Mouse (Mus musculus) intestine, embryonic 14.5 days (tissue): ENCODE results near the gene Fam71e1. TPM values are rescaled to one million over a fixed set of nuclear protein-coding genes. Genes with fewer than 3 reads are reported as not detected.

Source experiments
- ATAC-seq: fragments of 200-750 bp; cut with Nextera tagmentation; replicated peaks from 2 replicates; pipeline ENCODE4 v1.8.0; 2017; ENCODE audit warnings: low read depth, moderate number of reproducible peaks, moderate TSS enrichment, moderate library complexity; ENCODE audit not compliant: low FRiP score, low TSS enrichment
- DNase-seq: peaks from one replicate; pipeline ENCODE4 v3.0.0-alpha.2; 2018; ENCODE audit warnings: low spot score
- H3K27ac ChIP-seq: fragments of 300-500 bp; sonication (generic); 2 replicates; pipeline ENCODE4 v1.5.1; 2014; ENCODE audit warnings: low read depth, mild to moderate bottlenecking, control low read depth
- H3K27me3 ChIP-seq: fragments of 300-500 bp; sonication (generic); replicated peaks from 2 replicates; pipeline ENCODE4 v1.6.1; 2014; ENCODE audit warnings: low read length, control low read depth; ENCODE audit not compliant: control insufficient read depth, insufficient read depth
- H3K36me3 ChIP-seq: fragments of 300-500 bp; sonication (generic); 2 replicates; pipeline ENCODE4 v1.6.1; 2014; ENCODE audit warnings: low read length, control low read depth; ENCODE audit not compliant: control insufficient read depth, insufficient read depth
- H3K4me1 ChIP-seq: fragments of 300-500 bp; sonication (generic); replicated peaks from 2 replicates; pipeline ENCODE4 v1.6.1; 2014; ENCODE audit warnings: low read length, control low read depth, mixed read lengths; ENCODE audit not compliant: control insufficient read depth, insufficient read depth
- H3K4me2 ChIP-seq: fragments of 300-500 bp; sonication (generic); 2 replicates; pipeline ENCODE4 v1.6.1; 2014; ENCODE audit warnings: low read length
- H3K4me3 ChIP-seq: fragments of 300-500 bp; sonication (generic); 2 replicates; pipeline ENCODE4 v1.5.1; 2014; ENCODE audit warnings: low read depth, low read length, control low read depth, mixed read lengths
- H3K9ac ChIP-seq: fragments of 300-500 bp; sonication (generic); 2 replicates; pipeline ENCODE4 v1.6.1; 2014; ENCODE audit warnings: mild to moderate bottlenecking, low read length
- H3K9me3 ChIP-seq: fragments of 300-500 bp; sonication (generic); 2 replicates; pipeline ENCODE4 v1.6.1; 2016; ENCODE audit warnings: low read length, control low read depth; ENCODE audit not compliant: control insufficient read depth
- WGBS: fragments of 180-500 bp; shearing (Covaris S2); extraction: QIAGEN DNeasy Blood & Tissue Kit; methylation state at CpG from one replicate; pipeline ENCODE4 v1.1.7; 2014; 5-methylcytosine and 5-hydroxymethylcytosine counted together
- polyA plus RNA-seq: library from polyadenylated mRNA; unstranded; fragments of >200 nt; fragmentation: Nextera tagmentation; extraction: Ambion mirVana; gene quantifications from 2 replicates; pipeline ENCODE4 v1.2.1, GENCODE M21; 2014

The Fam71e1 gene
- polyA plus RNA-seq, 1 experiment from 2014 or later = 11.5 TPM

GRCm38 (mm10) chr7:44463056-44463425, 33.3 kb upstream of the Fam71e1 start:
- Histone ChIP-seq H3K27me3 (peaks cover 57% of the 10 kb centered on the region), H3K9ac (no peak overlapping the region), H3K4me3 (0 out of 2 replicates have a peak overlapping the region, but pooled peaks have one; percentile 23), H3K4me2 (peak overlapping the region; percentile 44; the same call in 1 of the 2 replicates), H3K4me1 (0 out of 2 replicates have a peak, but pooled peaks cover 4% of the 10 kb centered on the region), H3K9me3 (no peaks in the 10 kb centered on the region), H3K27ac (no peak overlapping the region), H3K36me3 (no peaks in the 10 kb centered on the region)
- ATAC-seq = no peak
- no peak for DNase-seq
- WGBS = 25% methylated on average over 8 of the region's 8 CpGs

DNA sequence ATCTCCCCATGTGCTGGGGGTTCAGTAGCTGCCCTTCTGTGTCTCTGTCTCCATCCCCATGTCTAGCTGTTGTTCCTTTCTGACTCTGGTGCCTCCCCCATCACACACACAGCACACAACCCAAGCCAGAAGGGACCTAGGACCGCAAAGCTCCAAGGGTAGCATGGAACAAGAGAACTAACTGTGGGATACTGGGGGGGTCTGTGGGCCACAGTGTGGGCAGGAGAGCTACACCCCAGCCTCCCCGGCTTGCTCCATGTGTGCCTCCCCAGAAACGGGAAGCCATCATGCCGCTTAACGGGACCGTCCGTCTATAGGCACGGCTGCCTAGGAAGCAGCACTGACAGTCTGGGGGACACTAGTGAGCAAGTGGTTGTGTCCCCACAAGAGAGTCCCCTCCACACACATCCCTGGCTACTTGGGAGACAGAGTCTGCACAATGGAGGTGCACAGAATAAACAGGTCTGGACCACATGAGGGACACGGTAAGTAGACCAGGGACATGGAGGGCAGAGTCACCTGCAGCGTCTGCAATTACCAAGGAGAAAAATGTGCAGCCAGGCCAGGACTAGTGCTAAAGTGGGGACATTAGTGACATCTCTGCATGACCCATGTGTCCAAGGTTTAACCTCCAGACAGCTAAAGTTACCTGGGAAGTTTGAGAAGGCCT, 32.7 kb upstream of the Fam71e1 start:
- Histone ChIP-seq H3K9me3 (no peaks in the 10 kb centered on the region), H3K4me3 (no peak overlapping the region), H3K9ac (no peak overlapping the region), H3K4me1 (peaks cover 8% of the 10 kb centered on the region), H3K27ac (no peak overlapping the region), H3K36me3 (no peaks in the 10 kb centered on the region), H3K4me2 (no peak overlapping the region), H3K27me3 (peaks cover 57% of the 10 kb centered on the region)
- ATAC-seq (no peak), DNase-seq (no peak)
- WGBS = 82% methylated on average over 10 of the region's 10 CpGs

DNA sequence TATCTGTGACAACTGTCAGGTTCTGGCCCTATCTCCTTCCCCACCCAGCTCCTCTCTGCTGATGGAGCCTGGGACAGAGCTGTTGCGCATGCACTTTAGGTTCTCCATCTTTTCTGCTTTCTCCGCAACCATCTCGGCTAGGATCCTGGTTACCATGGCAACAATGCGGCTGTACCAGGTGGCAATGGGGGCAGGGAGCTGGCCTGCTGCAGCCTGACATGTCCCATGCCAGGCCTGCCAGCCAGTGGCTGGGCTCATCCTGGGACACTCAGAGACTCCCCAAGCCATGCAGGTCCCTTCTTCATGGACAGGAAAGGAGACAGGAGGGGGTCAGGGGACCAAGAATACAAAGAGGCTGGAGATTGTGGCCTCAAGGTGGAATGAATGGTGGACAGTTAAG, 31.9 kb upstream of the Fam71e1 start:
- ATAC-seq = no peak
- Histone ChIP-seq H3K4me1 (peaks cover 11% of the 10 kb centered on the region), H3K36me3 (no peaks in the 10 kb centered on the region), H3K27me3 (peaks cover 52% of the 10 kb centered on the region), H3K9ac (no peak overlapping the region), H3K27ac (no peak overlapping the region), H3K4me2 (no peak overlapping the region), H3K9me3 (no peaks in the 10 kb centered on the region), H3K4me3 (no peak overlapping the region)
- WGBS = 26% methylated on average over 4 of the region's 4 CpGs
- no peak for DNase-seq

DNA sequence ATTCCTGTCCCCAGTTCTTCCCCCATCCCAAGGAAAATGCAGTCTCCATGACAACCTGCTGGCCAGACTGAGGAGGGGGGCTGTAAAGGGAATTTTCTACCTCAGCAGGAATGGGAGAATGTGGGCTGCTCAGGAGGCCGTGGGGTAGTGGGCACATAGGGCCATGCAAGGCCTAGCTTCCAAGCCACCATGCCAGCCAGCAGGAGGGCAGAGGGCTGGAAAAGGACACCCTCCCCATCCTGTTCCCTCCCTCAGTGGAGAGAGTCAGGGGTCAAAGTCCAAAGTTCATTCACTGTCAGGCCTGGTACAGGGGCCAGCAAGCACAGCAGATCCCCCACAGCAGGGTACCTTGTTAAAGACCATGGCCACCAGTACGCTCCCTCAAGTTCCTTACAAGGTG, 31.3 kb upstream of the Fam71e1 start, which contains the start of gene Aspdh:
TSS of gene Aspdh (plus strand) at position 281 of the 400 bp plus-strand sequence.
- Histone ChIP-seq H3K27me3 (peaks cover 47% of the 10 kb centered on the region), H3K27ac (no peak within 1 kb of the TSS), H3K4me2 (no peak within 1 kb of the TSS), H3K4me3 (no peak within 1 kb of the TSS), H3K4me1 (peaks cover 11% of the 10 kb centered on the region), H3K36me3 (no peaks in the 10 kb centered on the region), H3K9me3 (no peaks in the 10 kb centered on the region), H3K9ac (no peak within 1 kb of the TSS)
- ATAC-seq (no peak), DNase-seq (no peak)
- 66% methylated on average over 2 of the region's 2 CpGs for whole genome bisulfite sequencing

DNA sequence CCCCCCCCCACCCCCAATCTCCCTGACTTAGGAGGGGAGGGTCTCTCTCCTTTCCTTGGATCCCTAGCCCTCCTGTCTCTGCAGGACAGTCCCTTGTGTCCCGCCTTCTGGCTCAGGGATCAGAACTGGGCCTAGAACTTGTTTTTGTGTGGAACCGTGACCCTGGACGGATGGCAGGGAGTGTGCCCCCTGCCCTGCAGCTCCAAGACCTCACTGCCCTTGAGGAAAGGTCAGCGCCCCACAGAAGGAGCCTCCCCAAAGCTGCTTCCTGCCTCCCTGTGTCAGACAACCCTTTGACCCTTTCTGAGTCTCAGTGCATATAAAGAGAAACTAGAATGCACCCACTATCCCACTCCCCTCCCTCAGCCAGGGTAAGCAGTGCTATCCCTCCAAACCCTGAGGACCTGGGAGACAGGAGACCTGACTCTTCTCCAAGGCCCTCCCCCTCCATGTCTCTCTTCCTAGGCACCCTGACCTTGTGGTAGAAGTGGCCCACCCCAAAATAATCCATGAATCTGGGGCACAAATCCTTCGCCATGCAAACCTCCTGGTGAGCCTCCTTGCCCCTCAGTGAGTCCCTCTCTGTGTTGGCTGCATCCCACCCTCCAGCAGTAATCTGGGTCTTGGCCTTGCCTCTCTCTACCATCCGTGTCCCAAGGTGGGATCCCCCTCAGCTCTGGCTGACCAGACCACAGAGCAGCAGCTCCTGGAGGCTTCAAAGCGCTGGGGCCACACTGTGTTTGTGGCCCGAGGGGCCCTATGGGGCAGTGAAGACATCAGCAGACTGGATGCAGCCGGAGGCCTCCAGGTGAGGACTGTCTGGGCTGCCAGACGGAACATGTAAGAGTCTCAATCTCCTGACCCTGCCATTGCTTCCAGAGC, 30.1 kb upstream of the Fam71e1 start:
- DNase-seq (no peak), ATAC-seq (no peak)

DNA sequence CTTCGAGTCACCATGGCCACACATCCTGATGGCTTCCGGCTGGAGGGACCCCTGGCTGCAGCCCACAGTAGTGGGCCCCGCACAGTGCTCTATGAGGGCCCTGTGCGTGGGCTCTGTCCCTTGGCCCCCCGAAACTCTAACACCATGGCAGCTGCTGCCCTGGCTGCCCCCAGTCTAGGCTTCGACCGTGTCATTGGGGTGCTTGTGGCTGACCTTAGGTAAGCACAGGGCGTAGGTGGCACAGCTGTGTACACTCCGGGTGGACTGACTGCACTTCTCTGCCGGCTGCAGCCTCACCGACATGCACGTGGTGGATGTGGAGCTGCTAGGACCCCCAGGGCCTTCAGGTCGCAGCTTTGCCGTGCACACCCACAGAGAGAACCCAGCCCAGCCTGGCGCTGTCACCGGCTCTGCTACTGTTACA, 29.5 kb upstream of the Fam71e1 start:
- no peak overlapping the region for H3K4me3 ChIP-seq
- H3K4me2 ChIP-seq = no peak overlapping the region
- DNase-seq (no peak), ATAC-seq (no peak)
- peaks cover 11% of the 10 kb centered on the region for H3K4me1 ChIP-seq
- H3K36me3 ChIP-seq = no peaks in the 10 kb centered on the region
- H3K9me3 ChIP-seq = no peaks in the 10 kb centered on the region
- H3K27ac ChIP-seq = no peak overlapping the region
- 90% methylated on average over 16 of the region's 16 CpGs for WGBS
- no peak overlapping the region for H3K9ac ChIP-seq
- H3K27me3 ChIP-seq = peaks cover 29% of the 10 kb centered on the region

More for the DNA sequence above, 30.1 kb upstream of the Fam71e1 start:
- H3K27me3 ChIP-seq = peaks cover 35% of the 10 kb centered on the region
- 75% methylated on average over 10 of the region's 10 CpGs for WGBS
- H3K4me1 ChIP-seq = peaks cover 11% of the 10 kb centered on the region
- H3K4me3 ChIP-seq = no peak overlapping the region
- H3K9ac ChIP-seq = no peak overlapping the region
- H3K27ac ChIP-seq = no peak overlapping the region
- no peak overlapping the region for H3K4me2 ChIP-seq
- no peaks in the 10 kb centered on the region for H3K9me3 ChIP-seq
- H3K36me3 ChIP-seq = no peaks in the 10 kb centered on the region

- Histone ChIP-seq H3K4me3 (peak within 1 kb of the TSS; percentile 70), H3K9ac (peak within 1 kb of the TSS; percentile 65), H3K36me3 (no peaks in the 10 kb centered on the region), H3K27me3 (peaks cover 19% of the 10 kb centered on the region), H3K9me3 (no peaks in the 10 kb centered on the region), H3K4me1 (peaks cover 8% of the 10 kb centered on the region), H3K27ac (peak within 1 kb of the TSS; percentile 63; the same call in 1 of the 2 replicates), H3K4me2 (peak within 1 kb of the TSS; percentile 73)
- DNase-seq (peak; percentile 92), ATAC-seq (peak; percentile 93)
- WGBS = under 1% methylated on average over 42 of the region's 42 CpGs
Observed at GRCm38 (mm10) chr7:44467811-44468411, 28.5 kb upstream of the Fam71e1 start, which contains the start of gene Josd2. Josd2 (plus strand) TSS chr7:44467980.

DNA sequence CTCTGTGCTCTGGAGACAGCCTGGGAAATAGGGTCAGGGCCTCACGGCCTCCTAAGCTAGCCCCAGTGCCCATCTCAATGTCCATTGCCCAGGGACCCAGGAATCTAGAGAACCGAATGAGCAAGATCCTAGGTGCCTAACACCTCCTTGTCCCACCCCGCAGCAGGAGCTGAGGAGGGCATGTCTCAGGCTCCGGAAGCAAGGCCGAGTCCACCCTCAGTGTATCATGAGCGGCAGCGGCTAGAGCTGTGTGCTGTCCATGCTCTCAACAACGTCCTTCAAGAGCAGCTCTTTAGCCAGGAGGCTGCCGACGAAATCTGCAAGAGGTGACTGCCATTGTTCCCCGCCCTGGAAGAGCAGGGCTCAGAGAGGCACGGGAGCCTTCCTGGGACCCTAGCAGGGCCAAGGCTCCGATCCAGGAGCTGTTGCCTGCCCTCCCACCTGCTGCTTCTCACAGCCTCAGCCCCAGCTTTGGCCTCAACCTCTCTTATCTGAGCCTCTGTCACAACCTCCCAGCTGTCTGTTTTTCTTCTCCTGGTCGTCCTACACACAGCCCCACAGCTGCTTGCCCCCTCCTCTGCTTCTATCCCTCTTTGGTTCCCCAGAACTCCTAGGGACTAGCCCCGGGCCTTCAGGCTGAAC, 27.6 kb upstream of the Fam71e1 start:
- no peaks in the 10 kb centered on the region for H3K9me3 ChIP-seq
- no peak for ATAC-seq
- 0 out of 2 replicates have a peak overlapping the region, but pooled peaks have one; percentile 63 for H3K27ac ChIP-seq
- no peaks in the 10 kb centered on the region for H3K36me3 ChIP-seq
- peak overlapping the region; percentile 70 for H3K4me3 ChIP-seq
- 74% methylated on average over 15 of the region's 15 CpGs for WGBS
- no peak for DNase-seq
- H3K4me1 ChIP-seq = peaks cover 10% of the 10 kb centered on the region
- peak overlapping the region; percentile 65 for H3K9ac ChIP-seq
- H3K4me2 ChIP-seq = peak overlapping the region; percentile 73
- peaks cover 10% of the 10 kb centered on the region for H3K27me3 ChIP-seq
